Mouse (Mus musculus) midbrain, embryonic 11.5 days (tissue): ENCODE measurements around the gene Rbms3. TPM values are rescaled to one million over a fixed set of nuclear protein-coding genes. Genes with fewer than 3 reads are reported as not detected.

Source experiments
- ATAC-seq: fragments of 200-750 bp; cut with Nextera tagmentation; 2 replicates; pipeline ENCODE4 v1.8.0; 2017; ENCODE audit warnings: moderate TSS enrichment, moderate library complexity; ENCODE audit not compliant: low FRiP score
- DNase-seq: peaks from one replicate; pipeline ENCODE4 v3.0.0; 2015; ENCODE audit warnings: low spot score; ENCODE audit errors: missing footprints
- H3K27ac ChIP-seq: fragments of 300-500 bp; sonication (generic); 2 replicates; pipeline ENCODE4 v1.5.1; 2014; ENCODE audit warnings: low read depth, low read length
- H3K27me3 ChIP-seq: fragments of 300-500 bp; sonication (generic); 2 replicates; pipeline ENCODE4 v1.6.1; 2014; ENCODE audit warnings: mild to moderate bottlenecking, low read length, moderate library complexity, mixed read lengths; ENCODE audit not compliant: control insufficient read depth, insufficient read depth
- H3K36me3 ChIP-seq: fragments of 300-500 bp; sonication (generic); 2 replicates; pipeline ENCODE4 v1.6.1; 2014; ENCODE audit warnings: mild to moderate bottlenecking, low read length, moderate library complexity, mixed read lengths; ENCODE audit not compliant: control insufficient read depth, insufficient read depth
- H3K4me1 ChIP-seq: fragments of 300-500 bp; sonication (generic); 2 replicates; pipeline ENCODE4 v1.6.1; 2014; ENCODE audit warnings: low read length; ENCODE audit not compliant: control insufficient read depth, insufficient read depth
- H3K4me2 ChIP-seq: fragments of 300-500 bp; sonication (generic); 2 replicates; pipeline ENCODE4 v1.6.1; 2014; ENCODE audit warnings: mild to moderate bottlenecking, moderate library complexity
- H3K4me3 ChIP-seq: fragments of 300-500 bp; sonication (generic); 2 replicates; pipeline ENCODE4 v1.5.1; 2014; ENCODE audit warnings: low read depth, low read length
- H3K9ac ChIP-seq: fragments of 300-500 bp; sonication (generic); 2 replicates; pipeline ENCODE4 v1.6.1; 2014; ENCODE audit warnings: low read length
- H3K9me3 ChIP-seq: fragments of 300-500 bp; sonication (generic); 2 replicates; pipeline ENCODE4 v1.6.1; 2016; ENCODE audit warnings: low read length; ENCODE audit not compliant: control insufficient read depth
- WGBS: fragments of 180-500 bp; shearing (Covaris S2); extraction: QIAGEN DNeasy Blood & Tissue Kit; methylation state at CpG from one replicate; pipeline ENCODE4 v1.1.7; 2014; 5-methylcytosine and 5-hydroxymethylcytosine counted together
- polyA plus RNA-seq: library from polyadenylated mRNA; unstranded; fragments of >200 nt; fragmentation: Nextera tagmentation; extraction: Ambion mirVana; gene quantifications from 2 replicates; pipeline ENCODE4 v1.2.1, GENCODE M21; 2014

Gene Rbms3
- polyA plus RNA-seq, 1 experiment from 2014 or later, result 13.6 TPM

DNA sequence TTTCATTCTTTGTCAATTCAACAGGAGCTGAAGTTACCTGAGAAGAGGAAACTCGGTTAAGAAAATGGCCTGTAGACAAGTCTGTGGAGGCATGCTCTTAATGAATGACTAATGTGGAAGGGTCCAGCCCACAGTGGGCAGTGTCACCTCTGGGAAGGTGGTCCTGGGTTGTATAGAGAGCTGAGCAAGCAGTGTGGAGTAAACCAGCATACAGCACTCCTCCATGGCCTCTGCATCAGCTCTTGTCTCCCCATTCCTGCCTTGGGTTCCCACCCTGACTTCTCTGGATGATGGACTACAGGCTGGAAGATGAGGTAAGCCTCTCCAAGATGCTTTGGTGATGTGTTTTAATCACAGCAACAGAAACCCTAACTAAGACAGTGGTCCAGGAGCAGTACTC lies 597.0 kb downstream of the Rbms3 start:
- ATAC-seq, result no peak
- H3K36me3 ChIP-seq, result no peaks in the 10 kb centered on the region
- 96% methylated on average over 1 of the region's 1 CpGs for WGBS
- DNase-seq, result no peak
- H3K4me3 ChIP-seq, result no peak overlapping the region
- no peak overlapping the region for H3K9ac ChIP-seq
- no peaks in the 10 kb centered on the region for H3K9me3 ChIP-seq
- H3K4me2 ChIP-seq, result no peak overlapping the region
- no peaks in the 10 kb centered on the region for H3K27me3 ChIP-seq
- H3K4me1 ChIP-seq, result no peaks in the 10 kb centered on the region
- no peak overlapping the region for H3K27ac ChIP-seq

DNA sequence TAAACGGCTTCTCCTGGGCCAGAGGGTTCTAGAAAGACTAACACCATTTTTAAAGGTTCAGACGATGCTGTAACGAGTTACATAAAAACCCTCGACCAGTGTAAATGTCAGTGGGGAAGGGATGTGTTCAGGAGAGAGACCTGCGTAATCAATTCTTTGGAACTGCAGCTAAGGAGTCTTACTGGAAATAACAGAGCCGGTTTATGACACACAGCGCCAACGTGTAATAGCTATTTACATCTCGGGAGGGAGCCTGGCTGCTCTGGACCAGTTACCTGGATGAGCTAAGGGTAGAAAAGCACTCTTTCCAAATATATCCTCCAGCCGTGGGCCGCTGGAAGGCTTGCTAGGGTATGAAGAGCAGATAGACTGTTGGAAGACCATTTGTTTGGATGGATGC lies 598.5 kb downstream of the Rbms3 start:
- no peaks in the 10 kb centered on the region for H3K27me3 ChIP-seq
- no peaks in the 10 kb centered on the region for H3K36me3 ChIP-seq
- H3K4me2 ChIP-seq, result no peak overlapping the region
- no peaks in the 10 kb centered on the region for H3K9me3 ChIP-seq
- 80% methylated on average over 11 of the region's 11 CpGs for WGBS
- DNase-seq (no peak), ATAC-seq (no peak)
- H3K9ac ChIP-seq, result no peak overlapping the region
- H3K4me3 ChIP-seq, result no peak overlapping the region
- no peaks in the 10 kb centered on the region for H3K4me1 ChIP-seq
- H3K27ac ChIP-seq, result no peak overlapping the region

- H3K27me3 ChIP-seq, result no peaks in the 10 kb centered on the region
- ATAC-seq (no peak), DNase-seq (no peak)
- WGBS, result 61% methylated on average over 6 of the region's 6 CpGs
- no peaks in the 10 kb centered on the region for H3K36me3 ChIP-seq
- no peak overlapping the region for H3K4me3 ChIP-seq
- H3K27ac ChIP-seq, result no peak overlapping the region
- H3K9ac ChIP-seq, result no peak overlapping the region
- H3K9me3 ChIP-seq, result no peaks in the 10 kb centered on the region
- H3K4me2 ChIP-seq, result no peak overlapping the region
- H3K4me1 ChIP-seq, result no peaks in the 10 kb centered on the region
Measured at GRCm38 (mm10) chr9:117030837-117031236, 598.9 kb downstream of the Rbms3 start.

DNA sequence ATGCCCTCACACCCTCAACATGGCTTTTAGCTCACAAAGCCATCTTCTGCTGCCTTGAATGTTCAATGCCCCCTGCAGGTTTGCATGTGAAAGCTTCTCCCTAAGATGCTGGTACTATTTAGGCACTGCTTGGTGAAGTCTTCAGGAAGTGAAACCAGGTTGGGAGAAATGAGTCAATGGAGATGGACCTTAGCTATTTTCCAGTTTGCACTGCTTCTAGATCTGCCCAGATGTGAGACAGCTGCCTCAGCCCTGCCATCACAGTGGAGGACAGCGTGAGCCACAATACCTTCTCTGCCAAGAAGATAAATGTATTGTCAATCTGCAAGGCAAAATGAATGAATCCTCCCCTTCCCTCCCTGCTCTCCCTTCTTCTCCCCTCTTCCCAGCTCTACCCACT lies 599.8 kb downstream of the Rbms3 start:
- no peaks in the 10 kb centered on the region for H3K36me3 ChIP-seq
- WGBS, result 87% methylated on average over 1 of the region's 1 CpGs
- no peak overlapping the region for H3K9ac ChIP-seq
- DNase-seq, result no peak
- no peak overlapping the region for H3K4me2 ChIP-seq
- no peak for ATAC-seq
- H3K9me3 ChIP-seq, result no peaks in the 10 kb centered on the region
- H3K4me3 ChIP-seq, result no peak overlapping the region
- H3K27ac ChIP-seq, result no peak overlapping the region
- H3K4me1 ChIP-seq, result no peaks in the 10 kb centered on the region
- no peaks in the 10 kb centered on the region for H3K27me3 ChIP-seq

GRCm38 (mm10) chr9:117028586-117028985 lies 601.1 kb downstream of the Rbms3 start:
- ATAC-seq, result no peak
- DNase-seq, result no peak
- 91% methylated on average over 4 of the region's 4 CpGs for WGBS
- no peaks in the 10 kb centered on the region for H3K27me3 ChIP-seq
- H3K9ac ChIP-seq, result no peak overlapping the region
- no peaks in the 10 kb centered on the region for H3K36me3 ChIP-seq
- no peak overlapping the region for H3K4me3 ChIP-seq
- no peak overlapping the region for H3K4me2 ChIP-seq
- no peak overlapping the region for H3K27ac ChIP-seq
- H3K4me1 ChIP-seq, result no peaks in the 10 kb centered on the region
- no peaks in the 10 kb centered on the region for H3K9me3 ChIP-seq

- Histone ChIP-seq H3K9me3 (no peaks in the 10 kb centered on the region), H3K36me3 (no peaks in the 10 kb centered on the region), H3K4me1 (peaks cover 5% of the 10 kb centered on the region; the same call in 1 of the 2 replicates), H3K27me3 (no peaks in the 10 kb centered on the region), H3K4me3 (no peak overlapping the region), H3K27ac (no peak overlapping the region), H3K4me2 (no peak overlapping the region), H3K9ac (no peak overlapping the region)
- DNase-seq (peak; percentile 68), ATAC-seq (no peak)
- WGBS, result 86% methylated on average over 6 of the region's 6 CpGs
Measured at GRCm38 (mm10) chr9:117022086-117022485, 607.6 kb downstream of the Rbms3 start.

- H3K36me3 ChIP-seq, result no peaks in the 10 kb centered on the region
- peaks cover 5% of the 10 kb centered on the region; the same call in 1 of the 2 replicates for H3K4me1 ChIP-seq
- H3K27ac ChIP-seq, result no peak overlapping the region
- H3K4me3 ChIP-seq, result no peak overlapping the region
- DNase-seq (peak; percentile 79), ATAC-seq (no peak)
- no peaks in the 10 kb centered on the region for H3K27me3 ChIP-seq
- 78% methylated on average over 3 of the region's 3 CpGs for WGBS
- no peak overlapping the region for H3K4me2 ChIP-seq
- H3K9me3 ChIP-seq, result no peaks in the 10 kb centered on the region
- H3K9ac ChIP-seq, result no peak overlapping the region
Measured at GRCm38 (mm10) chr9:117021506-117021905, 608.2 kb downstream of the Rbms3 start.

- no peaks in the 10 kb centered on the region for H3K27me3 ChIP-seq
- no peak overlapping the region for H3K4me2 ChIP-seq
- DNase-seq (peak; percentile 10), ATAC-seq (no peak)
- H3K4me1 ChIP-seq, result peaks cover 5% of the 10 kb centered on the region; the same call in 1 of the 2 replicates
- H3K36me3 ChIP-seq, result no peaks in the 10 kb centered on the region
- H3K27ac ChIP-seq, result no peak overlapping the region
- H3K4me3 ChIP-seq, result no peak overlapping the region
- 94% methylated on average over 2 of the region's 2 CpGs for WGBS
- no peaks in the 10 kb centered on the region for H3K9me3 ChIP-seq
- no peak overlapping the region for H3K9ac ChIP-seq
Measured at GRCm38 (mm10) chr9:117020216-117020615, 609.5 kb downstream of the Rbms3 start.

- H3K9ac ChIP-seq, result no peak overlapping the region
- WGBS, result 14% methylated on average over 2 of the region's 2 CpGs
- no peaks in the 10 kb centered on the region for H3K27me3 ChIP-seq
- no peaks in the 10 kb centered on the region for H3K9me3 ChIP-seq
- ATAC-seq (peak; percentile 61), DNase-seq (peak; percentile 85)
- peaks cover 5% of the 10 kb centered on the region; the same call in 1 of the 2 replicates for H3K4me1 ChIP-seq
- H3K36me3 ChIP-seq, result no peaks in the 10 kb centered on the region
- H3K4me3 ChIP-seq, result no peak overlapping the region
- H3K4me2 ChIP-seq, result no peak overlapping the region
- H3K27ac ChIP-seq, result no peak overlapping the region
Measured at GRCm38 (mm10) chr9:117018741-117019163, 611.0 kb downstream of the Rbms3 start.

DNA sequence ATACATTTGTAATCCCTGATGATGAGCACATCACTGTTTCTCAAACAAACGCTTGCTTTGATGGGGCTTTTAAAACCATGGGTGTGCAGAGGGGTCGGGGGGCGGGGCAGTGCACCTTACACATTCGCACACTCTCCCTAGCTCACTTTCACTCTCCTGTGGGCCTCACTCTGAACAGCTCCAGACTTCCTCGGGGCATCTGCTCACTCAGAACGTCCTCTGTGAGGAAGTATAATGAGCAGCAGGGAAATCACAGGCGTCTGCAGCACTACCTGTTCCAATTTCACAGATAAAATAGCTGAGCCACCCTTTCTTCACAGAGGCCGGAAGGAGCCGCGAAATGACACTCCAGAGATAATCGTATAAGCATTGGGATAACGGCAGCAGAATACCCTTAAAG lies 611.4 kb downstream of the Rbms3 start:
- H3K36me3 ChIP-seq, result no peaks in the 10 kb centered on the region
- DNase-seq (no peak), ATAC-seq (no peak)
- no peak overlapping the region for H3K9ac ChIP-seq
- H3K27me3 ChIP-seq, result no peaks in the 10 kb centered on the region
- no peak overlapping the region for H3K4me2 ChIP-seq
- H3K4me1 ChIP-seq, result peaks cover 5% of the 10 kb centered on the region; the same call in 1 of the 2 replicates
- no peak overlapping the region for H3K27ac ChIP-seq
- H3K9me3 ChIP-seq, result no peaks in the 10 kb centered on the region
- WGBS, result 64% methylated on average over 12 of the region's 12 CpGs
- H3K4me3 ChIP-seq, result no peak overlapping the region
